Mouse (Mus musculus): ENCODE data around the gene Kcnip1. TPM values are rescaled to one million over a fixed set of nuclear protein-coding genes. Genes with fewer than 3 reads are reported as not detected.

Gene Kcnip1
- polyA plus RNA-seq, 1 experiment, result not detected

GRCm38 (mm10) chr11:33752431-33752873 lies 240.5 kb downstream of the Kcnip1 start:
- Histone ChIP-seq H3K4me1 (ENCODE audit: control insufficient read depth) (no peaks in the 10 kb centered on the region), H3K4me3 (replicated peaks) (no peak overlapping the region), H3K36me3 (ENCODE audit: control insufficient read depth) (no peaks in the 10 kb centered on the region), H3K27me3 (ENCODE audit: control insufficient read depth) (no peaks in the 10 kb centered on the region), H3K9me3 (ENCODE audit: control insufficient read depth, low read length) (peaks cover 4% of the 10 kb centered on the region)
- TF ChIP-seq GATA1 (IDR thresholded peaks at IDR 0.05; ENCODE audit: low read length) (no peak), TAL1 (IDR thresholded peaks at IDR 0.05; ENCODE audit: low read length) (no peak)

- Histone ChIP-seq H3K4me3 (replicated peaks) (no peak overlapping the region), H3K36me3 (ENCODE audit: control insufficient read depth) (no peaks in the 10 kb centered on the region), H3K4me1 (ENCODE audit: control insufficient read depth) (no peaks in the 10 kb centered on the region), H3K9me3 (ENCODE audit: control insufficient read depth, low read length) (peaks cover 4% of the 10 kb centered on the region), H3K27me3 (ENCODE audit: control insufficient read depth) (no peaks in the 10 kb centered on the region)
- TF ChIP-seq TAL1 (IDR thresholded peaks at IDR 0.05; ENCODE audit: low read length) (no peak), GATA1 (IDR thresholded peaks at IDR 0.05; ENCODE audit: low read length) (no peak)
These were observed 241.4 kb downstream of the Kcnip1 start for GRCm38 (mm10) chr11:33751503-33751902.

- TF ChIP-seq TAL1 (IDR thresholded peaks at IDR 0.05; ENCODE audit: low read length), result no peak
- no peak for TF ChIP-seq GATA1 (IDR thresholded peaks at IDR 0.05; ENCODE audit: low read length)
- H3K9me3 ChIP-seq (ENCODE audit: control insufficient read depth, low read length), result peaks cover 4% of the 10 kb centered on the region
- H3K36me3 ChIP-seq (ENCODE audit: control insufficient read depth), result no peaks in the 10 kb centered on the region
- H3K4me1 ChIP-seq (ENCODE audit: control insufficient read depth), result no peaks in the 10 kb centered on the region
- H3K27me3 ChIP-seq (ENCODE audit: control insufficient read depth), result no peaks in the 10 kb centered on the region
- H3K4me3 ChIP-seq (replicated peaks), result no peak overlapping the region
These were observed 243.0 kb downstream of the Kcnip1 start for GRCm38 (mm10) chr11:33749979-33750378.

GRCm38 (mm10) chr11:33749408-33749807 lies 243.5 kb downstream of the Kcnip1 start:
- TF ChIP-seq GATA1 (IDR thresholded peaks at IDR 0.05; ENCODE audit: low read length), result no peak
- no peak for TF ChIP-seq TAL1 (IDR thresholded peaks at IDR 0.05; ENCODE audit: low read length)
- Histone ChIP-seq H3K36me3 (ENCODE audit: control insufficient read depth) (no peaks in the 10 kb centered on the region), H3K9me3 (ENCODE audit: control insufficient read depth, low read length) (peaks cover 4% of the 10 kb centered on the region), H3K27me3 (ENCODE audit: control insufficient read depth) (no peaks in the 10 kb centered on the region), H3K4me1 (ENCODE audit: control insufficient read depth) (no peaks in the 10 kb centered on the region), H3K4me3 (replicated peaks) (no peak overlapping the region)

- Histone ChIP-seq H3K36me3 (ENCODE audit: control insufficient read depth) (no peaks in the 10 kb centered on the region), H3K27me3 (ENCODE audit: control insufficient read depth) (no peaks in the 10 kb centered on the region), H3K4me1 (ENCODE audit: control insufficient read depth) (no peaks in the 10 kb centered on the region), H3K4me3 (replicated peaks) (no peak overlapping the region), H3K9me3 (ENCODE audit: control insufficient read depth, low read length) (peaks cover 4% of the 10 kb centered on the region)
- TF ChIP-seq GATA1 (IDR thresholded peaks at IDR 0.05; ENCODE audit: low read length) (no peak), TAL1 (IDR thresholded peaks at IDR 0.05; ENCODE audit: low read length) (no peak)
These were observed 244.2 kb downstream of the Kcnip1 start for GRCm38 (mm10) chr11:33748754-33749153.

- no peaks in the 10 kb centered on the region for H3K4me1 ChIP-seq (ENCODE audit: control insufficient read depth)
- H3K4me3 ChIP-seq (replicated peaks), result no peak overlapping the region
- no peaks in the 10 kb centered on the region for H3K36me3 ChIP-seq (ENCODE audit: control insufficient read depth)
- peaks cover 4% of the 10 kb centered on the region for H3K9me3 ChIP-seq (ENCODE audit: control insufficient read depth, low read length)
- no peaks in the 10 kb centered on the region for H3K27me3 ChIP-seq (ENCODE audit: control insufficient read depth)
- TF ChIP-seq GATA1 (IDR thresholded peaks at IDR 0.05; ENCODE audit: low read length), result no peak
- no peak for TF ChIP-seq TAL1 (IDR thresholded peaks at IDR 0.05; ENCODE audit: low read length)
These were observed 245.5 kb downstream of the Kcnip1 start for GRCm38 (mm10) chr11:33747402-33747955.

GRCm38 (mm10) chr11:33746402-33746801 lies 246.6 kb downstream of the Kcnip1 start:
- TF ChIP-seq GATA1 (IDR thresholded peaks at IDR 0.05; ENCODE audit: low read length) (no peak), TAL1 (IDR thresholded peaks at IDR 0.05; ENCODE audit: low read length) (no peak)

GRCm38 (mm10) chr11:33745821-33746329 lies 247.1 kb downstream of the Kcnip1 start:
- TF ChIP-seq GATA1 (IDR thresholded peaks at IDR 0.05; ENCODE audit: low read length) (no peak), TAL1 (IDR thresholded peaks at IDR 0.05; ENCODE audit: low read length) (no peak)
- H3K4me3 ChIP-seq (replicated peaks), result no peak overlapping the region
- H3K4me1 ChIP-seq (ENCODE audit: control insufficient read depth), result no peaks in the 10 kb centered on the region
- no peaks in the 10 kb centered on the region for H3K36me3 ChIP-seq (ENCODE audit: control insufficient read depth)
- no peaks in the 10 kb centered on the region for H3K27me3 ChIP-seq (ENCODE audit: control insufficient read depth)
- peaks cover 4% of the 10 kb centered on the region for H3K9me3 ChIP-seq (ENCODE audit: control insufficient read depth, low read length)

More at GRCm38 (mm10) chr11:33746402-33746801, 246.6 kb downstream of the Kcnip1 start:
- peaks cover 4% of the 10 kb centered on the region for H3K9me3 ChIP-seq (ENCODE audit: control insufficient read depth, low read length)
- H3K36me3 ChIP-seq (ENCODE audit: control insufficient read depth), result no peaks in the 10 kb centered on the region
- no peaks in the 10 kb centered on the region for H3K4me1 ChIP-seq (ENCODE audit: control insufficient read depth)
- no peak overlapping the region for H3K4me3 ChIP-seq (replicated peaks)
- no peaks in the 10 kb centered on the region for H3K27me3 ChIP-seq (ENCODE audit: control insufficient read depth)

- Histone ChIP-seq H3K9me3 (ENCODE audit: control insufficient read depth, low read length) (peaks cover 3% of the 10 kb centered on the region), H3K27me3 (ENCODE audit: control insufficient read depth) (no peaks in the 10 kb centered on the region), H3K4me3 (replicated peaks) (no peak overlapping the region), H3K36me3 (ENCODE audit: control insufficient read depth) (no peaks in the 10 kb centered on the region), H3K4me1 (ENCODE audit: control insufficient read depth) (no peaks in the 10 kb centered on the region)
- no peak for TF ChIP-seq TAL1 (IDR thresholded peaks at IDR 0.05; ENCODE audit: low read length)
- no peak for TF ChIP-seq GATA1 (IDR thresholded peaks at IDR 0.05; ENCODE audit: low read length)
These were observed 248.5 kb downstream of the Kcnip1 start for GRCm38 (mm10) chr11:33744429-33744828.
